Mouse (Mus musculus) liver, adult 2 months (tissue): ENCODE data around the gene Tlr9.

Source experiments
- CTCF ChIP-seq: fragments of 200-500 bp; IDR thresholded peaks from 2 replicates; pipeline ENCODE4 v1.5.1; 2011; ENCODE audit warnings: low read depth, low read length, control low read depth
- POLR2A ChIP-seq: fragments of 200-500 bp; IDR thresholded peaks from 2 replicates; pipeline ENCODE4 v1.6.1; 2011; ENCODE audit warnings: low read length, control low read depth; ENCODE audit not compliant: insufficient read depth; ENCODE audit errors: extremely low read depth

DNA sequence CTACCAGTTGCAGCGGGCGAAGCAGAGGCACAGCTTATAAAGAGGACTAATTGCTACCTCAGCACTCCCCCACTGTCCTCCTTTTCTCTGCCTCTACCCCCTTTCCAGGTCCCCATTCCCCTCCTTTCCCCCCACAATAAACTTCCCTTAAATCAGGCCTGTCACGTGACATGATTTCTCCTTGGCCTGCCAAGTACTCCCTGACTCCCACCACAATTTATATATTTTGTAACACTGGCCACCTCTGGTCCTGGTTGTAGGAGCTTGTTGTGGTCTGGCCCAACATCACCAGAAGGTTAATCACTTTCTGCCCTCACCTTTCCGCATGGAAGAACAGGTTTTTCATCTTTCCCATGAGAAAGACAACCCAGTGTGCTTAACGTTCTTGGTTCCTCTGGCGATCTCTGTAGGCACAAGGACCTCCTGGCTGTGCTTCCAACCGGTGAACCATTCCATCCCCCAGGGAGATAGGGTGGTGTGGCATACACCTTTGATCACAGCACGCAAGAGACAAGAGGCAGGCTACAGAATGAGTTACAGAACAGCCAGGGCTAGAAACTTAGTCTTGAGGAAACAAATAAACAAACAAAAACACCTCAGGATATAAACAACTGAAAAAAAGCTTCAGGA, 1.4 kb upstream of the Tlr9 start:
- no peak for TF ChIP-seq CTCF
- no peak for TF ChIP-seq POLR2A
